Mouse (Mus musculus): ENCODE measurements around the gene Zfp809.

GRCm38 (mm10) chr9:22240001-22240400 is 14.5 kb downstream of the Zfp809 start:
- TF ChIP-seq MEF2A (IDR thresholded peaks at IDR 0.05; ENCODE audit: borderline replicate concordance, low read depth, low read length), result no peak
- no peak for TF ChIP-seq NELFE (IDR thresholded peaks at IDR 0.05; ENCODE audit: low read depth, low read length)
- TF ChIP-seq MAX (IDR thresholded peaks at IDR 0.05; ENCODE audit: low read length), result no peak
- TF ChIP-seq CTCF (conservative IDR thresholded peaks at IDR 0.05 in 1 of 2, IDR thresholded peaks at IDR 0.05 in 1 of 2; ENCODE audit: low read depth in 2 of 2, low read length in 2 of 2), result no peak
- TF ChIP-seq ZC3H11A (IDR thresholded peaks at IDR 0.05; ENCODE audit: low read depth, low read length), result no peak
- TF ChIP-seq NRF1 (IDR thresholded peaks at IDR 0.05; ENCODE audit: low read depth, low read length), result no peak
